Mouse (Mus musculus) midbrain, embryonic 11.5 days (tissue): ENCODE measurements around the gene Esp8. TPM values are rescaled to one million over a fixed set of nuclear protein-coding genes. Genes with fewer than 3 reads are reported as not detected.
"Not testable (repeated sequence)": the region's sequence is repeated elsewhere in the genome, so short reads cannot be mapped to it uniquely, and the experiment has no call there.

ENCODE experiments used
- ATAC-seq: fragments of 200-750 bp; cut with Nextera tagmentation; 2 replicates; pipeline ENCODE4 v1.8.0; 2017; ENCODE audit warnings: moderate TSS enrichment, moderate library complexity; ENCODE audit not compliant: low FRiP score
- DNase-seq: peaks from one replicate; pipeline ENCODE4 v3.0.0; 2015; ENCODE audit warnings: low spot score; ENCODE audit errors: missing footprints
- H3K27ac ChIP-seq: fragments of 300-500 bp; sonication (generic); 2 replicates; pipeline ENCODE4 v1.5.1; 2014; ENCODE audit warnings: low read depth, low read length
- H3K27me3 ChIP-seq: fragments of 300-500 bp; sonication (generic); 2 replicates; pipeline ENCODE4 v1.6.1; 2014; ENCODE audit warnings: mild to moderate bottlenecking, low read length, moderate library complexity, mixed read lengths; ENCODE audit not compliant: control insufficient read depth, insufficient read depth
- H3K36me3 ChIP-seq: fragments of 300-500 bp; sonication (generic); 2 replicates; pipeline ENCODE4 v1.6.1; 2014; ENCODE audit warnings: mild to moderate bottlenecking, low read length, moderate library complexity, mixed read lengths; ENCODE audit not compliant: control insufficient read depth, insufficient read depth
- H3K4me1 ChIP-seq: fragments of 300-500 bp; sonication (generic); 2 replicates; pipeline ENCODE4 v1.6.1; 2014; ENCODE audit warnings: low read length; ENCODE audit not compliant: control insufficient read depth, insufficient read depth
- H3K4me2 ChIP-seq: fragments of 300-500 bp; sonication (generic); 2 replicates; pipeline ENCODE4 v1.6.1; 2014; ENCODE audit warnings: mild to moderate bottlenecking, moderate library complexity
- H3K4me3 ChIP-seq: fragments of 300-500 bp; sonication (generic); 2 replicates; pipeline ENCODE4 v1.5.1; 2014; ENCODE audit warnings: low read depth, low read length
- H3K9ac ChIP-seq: fragments of 300-500 bp; sonication (generic); 2 replicates; pipeline ENCODE4 v1.6.1; 2014; ENCODE audit warnings: low read length
- H3K9me3 ChIP-seq: fragments of 300-500 bp; sonication (generic); 2 replicates; pipeline ENCODE4 v1.6.1; 2016; ENCODE audit warnings: low read length; ENCODE audit not compliant: control insufficient read depth
- WGBS: fragments of 180-500 bp; shearing (Covaris S2); extraction: QIAGEN DNeasy Blood & Tissue Kit; methylation state at CpG from one replicate; pipeline ENCODE4 v1.1.7; 2014; 5-methylcytosine and 5-hydroxymethylcytosine counted together
- polyA plus RNA-seq: library from polyadenylated mRNA; unstranded; fragments of >200 nt; fragmentation: Nextera tagmentation; extraction: Ambion mirVana; gene quantifications from 2 replicates; pipeline ENCODE4 v1.2.1, GENCODE M21; 2014

Gene Esp8
- not detected in 2 replicates for polyA plus RNA-seq

DNA sequence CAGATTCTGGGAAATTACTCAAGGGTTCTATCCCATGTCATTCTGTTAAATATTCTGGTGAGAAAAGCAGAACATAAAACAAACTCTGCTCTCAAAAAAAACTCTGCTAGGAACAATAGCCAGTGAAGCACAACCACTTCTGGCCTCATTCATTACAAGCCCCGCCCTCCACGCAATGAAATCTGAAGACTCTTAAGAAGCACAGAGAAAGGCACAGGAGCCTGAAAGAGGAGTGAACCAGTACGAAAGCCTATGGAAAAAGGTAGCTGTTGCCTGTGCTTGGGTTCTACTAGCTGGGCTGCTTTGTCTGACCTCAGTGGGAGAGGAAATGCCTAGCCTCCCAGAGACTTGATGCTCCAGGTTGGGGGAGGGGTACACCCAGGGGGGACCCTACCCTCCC lies at the start of gene Esp8:
Gene Esp8 (plus strand): TSS at position 205 of the 400 bp plus-strand sequence.
- Histone ChIP-seq H3K9ac (no peak within 1 kb of the TSS), H3K27me3 (no peaks in the 10 kb centered on the region), H3K27ac (no peak within 1 kb of the TSS), H3K9me3 (no peaks in the 10 kb centered on the region), H3K36me3 (no peaks in the 10 kb centered on the region), H3K4me1 (no peaks in the 10 kb centered on the region), H3K4me2 (no peak within 1 kb of the TSS), H3K4me3 (no peak within 1 kb of the TSS)
- ATAC-seq (no peak), DNase-seq (no peak)
- WGBS: 37% methylated on average over 3 of the region's 3 CpGs

DNA sequence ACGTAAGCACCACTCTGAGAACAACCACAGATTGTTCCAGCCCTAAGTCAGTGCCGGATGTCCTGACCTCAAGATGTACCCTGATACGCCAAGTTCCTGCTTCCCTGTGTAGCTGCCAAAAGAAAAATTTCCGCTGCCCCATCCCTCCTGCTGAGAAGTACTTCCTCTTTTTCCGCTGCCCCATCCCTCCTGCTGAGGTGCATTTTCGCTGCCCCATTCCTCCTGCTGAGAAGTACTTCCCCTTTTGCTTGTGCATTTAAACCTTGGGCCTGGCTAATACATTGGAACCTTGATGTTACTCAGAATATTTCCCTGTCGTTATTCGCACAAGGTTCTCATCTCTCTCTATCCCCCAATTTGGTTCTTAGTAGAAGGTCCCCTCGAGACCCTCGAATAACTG lies 36.3 kb upstream of the Esp8 start:
- not testable (repeated sequence) for H3K9ac ChIP-seq, H3K4me1 ChIP-seq, H3K27me3 ChIP-seq, H3K4me2 ChIP-seq, ATAC-seq, DNase-seq, H3K9me3 ChIP-seq, H3K36me3 ChIP-seq, H3K27ac ChIP-seq, H3K4me3 ChIP-seq
- 85% methylated on average over 10 of the region's 10 CpGs for WGBS

DNA sequence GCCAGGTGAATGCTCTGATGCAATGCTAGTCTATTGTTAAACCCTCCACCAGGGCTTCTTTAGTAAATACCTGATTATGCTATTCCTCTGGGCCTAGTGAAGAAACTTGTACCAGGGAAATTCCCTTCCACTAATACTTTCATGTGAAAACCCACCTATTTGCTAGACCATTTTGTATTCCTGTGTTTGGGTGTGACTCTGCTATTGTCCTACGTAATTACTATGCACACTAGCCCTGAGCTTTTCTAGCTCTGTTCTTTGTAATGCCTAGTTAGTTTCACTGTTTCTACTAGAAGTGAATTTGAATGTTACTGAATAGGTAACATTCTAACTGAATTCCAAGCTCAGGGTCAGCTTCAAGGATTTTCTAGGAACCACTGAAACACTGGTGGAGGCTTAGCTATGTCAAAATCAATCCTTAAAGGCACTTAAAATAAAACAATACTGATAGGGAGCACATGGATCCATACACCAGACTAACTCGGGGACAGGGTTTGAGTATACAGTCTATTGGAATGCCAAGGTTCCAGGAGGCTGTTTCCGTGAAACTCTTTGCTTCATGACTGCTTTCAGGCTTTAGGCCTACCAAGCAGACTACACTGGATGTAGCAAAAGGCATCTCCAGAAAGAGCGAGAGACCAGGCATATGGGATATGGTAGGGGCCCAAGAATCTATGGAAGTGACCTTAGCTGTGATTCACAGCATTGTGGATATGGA lies 24.2 kb upstream of the Esp8 start:
- ATAC-seq, H3K4me3 ChIP-seq, H3K9ac ChIP-seq, H3K4me2 ChIP-seq, H3K36me3 ChIP-seq, DNase-seq, H3K27ac ChIP-seq, H3K4me1 ChIP-seq, H3K9me3 ChIP-seq, H3K27me3 ChIP-seq: not testable (repeated sequence)
- 92% methylated on average over 4 of the region's 4 CpGs for WGBS

DNA sequence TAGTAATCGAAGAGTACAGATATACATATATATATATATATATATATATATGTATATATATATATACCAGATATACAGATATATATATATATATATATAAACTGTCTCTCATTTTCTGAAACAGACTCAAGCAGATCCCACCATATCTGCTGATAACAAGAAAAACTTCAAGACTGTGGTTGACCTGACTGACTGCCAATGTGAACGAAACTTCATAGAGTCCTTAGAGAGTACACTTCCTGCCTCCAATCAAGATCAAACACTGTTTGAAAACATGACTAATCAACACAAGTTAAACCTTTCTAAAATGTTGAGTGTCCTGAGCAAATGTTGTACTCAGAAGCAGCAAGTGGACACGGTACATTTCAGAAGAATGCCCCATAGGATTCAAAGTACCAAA lies 10.0 kb downstream of the Esp8 start:
- DNase-seq (no peak), ATAC-seq (no peak)
- H3K4me1 ChIP-seq: no peaks in the 10 kb centered on the region
- H3K4me2 ChIP-seq: no peak overlapping the region
- no peaks in the 10 kb centered on the region for H3K27me3 ChIP-seq
- no peak overlapping the region for H3K9ac ChIP-seq
- H3K27ac ChIP-seq: no peak overlapping the region
- 73% methylated on average over 3 of the region's 3 CpGs for WGBS
- H3K9me3 ChIP-seq: no peaks in the 10 kb centered on the region
- no peaks in the 10 kb centered on the region for H3K36me3 ChIP-seq
- no peak overlapping the region for H3K4me3 ChIP-seq

GRCm38 (mm10) chr17:40531147-40531546 lies 11.3 kb downstream of the Esp8 start:
- no peak for DNase-seq
- H3K4me3 ChIP-seq: no peak overlapping the region
- ATAC-seq: no peak
- no peak overlapping the region for H3K27ac ChIP-seq
- H3K9me3 ChIP-seq: no peaks in the 10 kb centered on the region
- H3K27me3 ChIP-seq: no peaks in the 10 kb centered on the region
- no peaks in the 10 kb centered on the region for H3K36me3 ChIP-seq
- H3K4me2 ChIP-seq: no peak overlapping the region
- no peaks in the 10 kb centered on the region for H3K4me1 ChIP-seq
- H3K9ac ChIP-seq: no peak overlapping the region
- 95% methylated on average over 1 of the region's 1 CpGs for WGBS

DNA sequence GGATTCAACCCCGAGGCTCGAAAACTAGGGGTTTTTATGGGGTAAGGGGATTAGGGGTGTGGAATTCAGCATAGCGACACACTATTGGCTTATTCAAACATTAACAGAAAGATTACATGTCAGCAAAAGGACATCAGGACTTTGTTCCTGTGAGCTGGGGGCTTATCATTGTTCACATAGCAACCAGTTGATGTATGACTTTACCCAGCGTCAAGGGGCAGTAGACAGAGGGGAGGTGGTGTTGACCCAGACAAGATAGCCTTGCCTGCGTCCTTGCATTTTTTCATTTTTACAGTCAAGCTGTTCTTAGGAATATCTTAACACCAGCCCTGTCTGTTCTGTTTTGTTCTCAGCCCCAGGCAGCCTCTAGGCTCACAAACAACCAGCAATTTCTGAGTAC lies 27.2 kb downstream of the Esp8 start:
- not testable (repeated sequence) for H3K36me3 ChIP-seq, ATAC-seq, H3K27ac ChIP-seq, H3K27me3 ChIP-seq, H3K9ac ChIP-seq, H3K4me3 ChIP-seq, H3K4me1 ChIP-seq, DNase-seq, H3K9me3 ChIP-seq, H3K4me2 ChIP-seq
- 81% methylated on average over 5 of the region's 5 CpGs for WGBS

GRCm38 (mm10) chr17:40553470-40553869 lies 33.6 kb downstream of the Esp8 start:
- DNase-seq (no peak), ATAC-seq (no peak)
- WGBS: 84% methylated on average over 1 of the region's 1 CpGs
- Histone ChIP-seq H3K27me3 (no peaks in the 10 kb centered on the region), H3K4me2 (no peak overlapping the region), H3K36me3 (no peaks in the 10 kb centered on the region), H3K4me3 (no peak overlapping the region), H3K4me1 (no peaks in the 10 kb centered on the region), H3K9ac (no peak overlapping the region), H3K27ac (no peak overlapping the region), H3K9me3 (no peaks in the 10 kb centered on the region)

DNA sequence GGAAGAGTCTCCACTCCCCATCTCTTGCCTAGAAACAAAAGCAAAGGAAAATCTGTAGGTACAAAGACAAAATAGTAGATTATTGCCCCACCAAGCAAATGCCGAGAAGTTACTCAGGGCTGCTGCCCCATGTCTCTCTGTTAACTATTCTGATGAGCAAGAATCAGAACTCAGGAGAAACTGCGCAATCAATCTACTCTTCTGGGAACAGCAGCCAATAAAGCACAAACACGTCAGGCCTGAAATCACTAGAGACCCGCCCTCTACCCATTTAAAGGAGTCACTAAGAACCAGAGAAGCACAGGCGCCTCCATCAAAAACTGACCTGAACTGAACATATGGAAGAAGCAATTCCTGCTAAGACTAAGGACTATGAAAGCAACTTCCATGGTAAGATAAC lies 41.4 kb downstream of the Esp8 start, which contains the start of gene Esp6:
Gene Esp6 (plus strand): TSS at position 301 of the 400 bp plus-strand sequence.
- Histone ChIP-seq H3K4me1 (no peaks in the 10 kb centered on the region), H3K27ac (no peak within 1 kb of the TSS), H3K27me3 (no peaks in the 10 kb centered on the region), H3K4me3 (no peak within 1 kb of the TSS), H3K36me3 (no peaks in the 10 kb centered on the region), H3K4me2 (no peak within 1 kb of the TSS), H3K9me3 (no peaks in the 10 kb centered on the region), H3K9ac (no peak within 1 kb of the TSS)
- no peak for ATAC-seq
- WGBS: 83% methylated on average over 5 of the region's 5 CpGs
- no peak for DNase-seq
